Mouse (Mus musculus): ENCODE results near the gene Chn1.

DNA sequence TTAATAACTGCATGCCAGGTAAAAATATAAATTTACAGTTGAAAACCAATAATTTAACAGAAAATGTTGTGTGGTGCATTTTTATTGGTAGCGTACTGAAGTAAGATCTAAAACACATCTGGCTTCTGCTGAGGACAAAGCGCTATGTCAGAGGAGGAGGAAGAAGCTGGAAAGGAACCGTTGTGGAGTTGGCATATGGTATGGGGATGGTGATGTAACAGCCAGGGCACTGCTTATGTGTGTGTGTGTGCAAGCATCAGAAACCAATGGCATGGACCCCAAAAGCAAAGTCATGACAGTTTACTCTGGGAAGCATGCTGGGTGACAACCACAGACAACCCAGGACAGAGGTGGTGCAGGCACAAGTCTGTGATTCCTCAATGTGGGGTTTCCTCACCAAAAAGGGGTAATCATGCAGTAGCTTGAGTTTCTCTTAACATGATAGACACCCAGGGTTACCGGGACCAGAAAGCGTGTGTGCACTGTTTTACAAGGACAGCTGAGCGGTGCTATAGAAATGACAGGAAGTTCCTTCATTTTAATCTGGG is 162.7 kb downstream of the Chn1 start:
- TF ChIP-seq CTCF (IDR thresholded peaks at IDR 0.05; ENCODE audit: low read depth, low read length) (no peak), POLR2AphosphoS5 (IDR thresholded peaks at IDR 0.05; ENCODE audit: insufficient replicate concordance, low read depth, low read length) (no peak)
